Mouse (Mus musculus): ENCODE results near the gene Dusp7.

- TF ChIP-seq EP300 (IDR thresholded peaks at IDR 0.05) = no peak
- no peak for TF ChIP-seq CTCF (IDR thresholded peaks at IDR 0.05)
Measured at GRCm38 (mm10) chr9:106338462-106339172, 29.8 kb upstream of the Dusp7 start.

Measured in lung, postnatal 0 days (tissue).